Mouse (Mus musculus) myocyte (in vitro differentiated cells): Measurements from ENCODE around the gene Parvb.

Source experiments
- CEBPB ChIP-seq: IDR thresholded peaks from 2 replicates; pipeline ENCODE4 v1.6.1; 2011; ENCODE audit warnings: mild to moderate bottlenecking, moderate library complexity; ENCODE audit not compliant: poor library complexity, insufficient read depth, severe bottlenecking
- MAX ChIP-seq: IDR thresholded peaks from one replicate; pipeline ENCODE4 v1.6.1; 2011; ENCODE audit warnings: low read depth, mild to moderate bottlenecking, control low read depth
- MYOD1 ChIP-seq, 3 experiments: IDR thresholded peaks; one replicate each; pipeline ENCODE4 v1.6.1; 2011; ENCODE audit warnings: control low read depth in 2 of 3, low read depth in 2 of 3, mild to moderate bottlenecking in 2 of 3, moderate library complexity in 1 of 3; ENCODE audit not compliant: insufficient read length in 2 of 3, control insufficient read depth in 1 of 3
- MYOG ChIP-seq, 3 experiments: IDR thresholded peaks; one replicate each; pipeline ENCODE4 v1.6.1; 2011; ENCODE audit warnings: control low read depth in 2 of 3, low read depth in 2 of 3, mild to moderate bottlenecking in 2 of 3; ENCODE audit not compliant: insufficient read length in 2 of 3, control insufficient read depth in 1 of 3, insufficient read depth in 1 of 3
- POLR2A ChIP-seq: IDR thresholded peaks from one replicate; pipeline ENCODE4 v1.6.1; 2011; ENCODE audit warnings: low read depth, mild to moderate bottlenecking, control low read depth, moderate library complexity; ENCODE audit not compliant: insufficient read length
- TCF3 ChIP-seq: IDR thresholded peaks from one replicate; pipeline ENCODE4 v1.6.1; 2011; ENCODE audit warnings: low read depth, control low read depth; ENCODE audit not compliant: insufficient read length

GRCm38 (mm10) chr15:84241520-84241919 lies 9.7 kb downstream of the Parvb start:
- TF ChIP-seq MYOD1 (IDR thresholded peaks at IDR 0.05; ENCODE audit: control insufficient read depth in 1 of 3, insufficient read length in 2 of 3, low read depth in 2 of 3): peak; percentile 8 to 79 (median 61)
- TF ChIP-seq MYOG (IDR thresholded peaks at IDR 0.05; ENCODE audit: control insufficient read depth in 1 of 3, insufficient read depth in 1 of 3, insufficient read length in 2 of 3, low read depth in 2 of 3): peak; percentile 45 to 85 (median 83)
- no peak for TF ChIP-seq MAX
- TF ChIP-seq POLR2A: no peak
- TF ChIP-seq CEBPB: no peak
- TF ChIP-seq TCF3: no peak
